Mouse (Mus musculus) adrenal gland, postnatal 4 days (tissue): Measurements from ENCODE around the gene Uso1. TPM values are rescaled to one million over a fixed set of nuclear protein-coding genes. Genes with fewer than 3 reads are reported as not detected.
A peak's percentile ranks its signal among the peaks of the same experiment; 100 is the strongest.

Experiments used
- DNase-seq, 2 experiments: peaks; one replicate each; pipeline ENCODE4 v3.0.0; 2021 to 2022; ENCODE audit warnings: low spot score in 2 of 2, mixed read lengths in 2 of 2
- long read RNA-seq, 2 experiments: library from polyadenylated mRNA; stranded (forward); transcript quantifications; one replicate each; pipeline ENCODE4 v2.0.0; 2021
- total RNA-seq, 2 experiments: library from RNA; stranded (reverse); gene quantifications; 2 replicates each; pipeline ENCODE4 v1.2.3; 2021

Uso1 gene
- 10 to 100 TPM; 68.8 to 71.5 TPM for total RNA-seq
- long read RNA-seq, experiment 1, transcript Uso1-201 (24 exons, 3,898 nt), result major isoform, 20 of 27 reads
- long read RNA-seq, experiment 1, partial matches to known transcripts, result 2 of 27 reads
- long read RNA-seq, experiment 1, other reads (novel, unspliced or antisense), result 5 of 27 reads
- long read RNA-seq, experiment 2, transcript Uso1-201 (24 exons, 3,898 nt), result major isoform, 51 of 77 reads
- long read RNA-seq, experiment 2, partial matches to known transcripts, result 12 of 77 reads
- long read RNA-seq, experiment 2, other reads (novel, unspliced or antisense), result 12 of 77 reads

GRCm38 (mm10) chr5:92137239-92138046 is at the start of gene Uso1:
Gene Uso1 (plus strand): TSS chr5:92137938.
- peak; percentile 98 to 99 for DNase-seq

GRCm38 (mm10) chr5:92093263-92094061 is 44.3 kb upstream of the Uso1 start:
- no peak for DNase-seq

GRCm38 (mm10) chr5:92094062-92094415 is 43.7 kb upstream of the Uso1 start:
- no peak for DNase-seq

- no peak for DNase-seq
Observed at GRCm38 (mm10) chr5:92096786-92097185, 41.0 kb upstream of the Uso1 start.

- DNase-seq, result no peak
Observed at GRCm38 (mm10) chr5:92097779-92098178, 40.0 kb upstream of the Uso1 start.

- DNase-seq, result no peak
Observed at GRCm38 (mm10) chr5:92098351-92099109, 39.2 kb upstream of the Uso1 start.

GRCm38 (mm10) chr5:92101601-92102000 is 36.1 kb upstream of the Uso1 start:
- DNase-seq, result no peak

GRCm38 (mm10) chr5:92103062-92103461 is 34.7 kb upstream of the Uso1 start:
- DNase-seq, result no peak

GRCm38 (mm10) chr5:92103816-92104415 is 33.8 kb upstream of the Uso1 start:
- no peak for DNase-seq

- no peak for DNase-seq
Observed at GRCm38 (mm10) chr5:92106327-92107125, 31.2 kb upstream of the Uso1 start.

GRCm38 (mm10) chr5:92107282-92107681 is 30.5 kb upstream of the Uso1 start:
- DNase-seq, result no peak

- no peak for DNase-seq
Observed at GRCm38 (mm10) chr5:92110818-92111355, 26.9 kb upstream of the Uso1 start.

GRCm38 (mm10) chr5:92112175-92112574 is 25.6 kb upstream of the Uso1 start:
- DNase-seq, result no peak

- DNase-seq, result no peak
Observed at GRCm38 (mm10) chr5:92112585-92112984, 25.2 kb upstream of the Uso1 start.

- no peak for DNase-seq
Observed at GRCm38 (mm10) chr5:92113484-92113883, 24.3 kb upstream of the Uso1 start.

GRCm38 (mm10) chr5:92114223-92114622 is 23.5 kb upstream of the Uso1 start:
- no peak for DNase-seq

- DNase-seq, result no peak
Observed at GRCm38 (mm10) chr5:92114939-92115338, 22.8 kb upstream of the Uso1 start.

- DNase-seq, result peak in 1 of 2 experiments; percentile 41
Observed at GRCm38 (mm10) chr5:92117823-92118403, 19.8 kb upstream of the Uso1 start.

GRCm38 (mm10) chr5:92121636-92122035 is 16.1 kb upstream of the Uso1 start:
- no peak for DNase-seq
